Mouse (Mus musculus): ENCODE results near the gene Thsd4.

The Thsd4 gene

GRCm38 (mm10) chr9:60271940-60272339 lies 249.9 kb downstream of the Thsd4 start:
- no peak for DNase-seq (ENCODE audit: low read depth in 2 of 2, low spot score in 2 of 2)

GRCm38 (mm10) chr9:60269807-60270206 lies 252.0 kb downstream of the Thsd4 start:
- DNase-seq (ENCODE audit: low read depth in 2 of 2, low spot score in 2 of 2), result no peak

- DNase-seq (ENCODE audit: low read depth in 2 of 2, low spot score in 2 of 2), result no peak
These were observed 254.6 kb downstream of the Thsd4 start for GRCm38 (mm10) chr9:60267273-60267626.

GRCm38 (mm10) chr9:60266583-60267272 lies 255.1 kb downstream of the Thsd4 start:
- no peak for DNase-seq (ENCODE audit: low read depth in 2 of 2, low spot score in 2 of 2)

- no peak for DNase-seq (ENCODE audit: low read depth in 2 of 2, low spot score in 2 of 2)
These were observed 257.1 kb downstream of the Thsd4 start for GRCm38 (mm10) chr9:60264586-60265325.

- DNase-seq (ENCODE audit: low read depth in 2 of 2, low spot score in 2 of 2), result no peak
These were observed 259.2 kb downstream of the Thsd4 start for GRCm38 (mm10) chr9:60262515-60263140.

GRCm38 (mm10) chr9:60259626-60260025 lies 262.2 kb downstream of the Thsd4 start:
- DNase-seq (ENCODE audit: low read depth in 2 of 2, low spot score in 2 of 2), result no peak

- no peak for DNase-seq (ENCODE audit: low read depth in 2 of 2, low spot score in 2 of 2)
These were observed 270.1 kb downstream of the Thsd4 start for GRCm38 (mm10) chr9:60251765-60252164.

- no peak for DNase-seq (ENCODE audit: low read depth in 2 of 2, low spot score in 2 of 2)
These were observed 271.4 kb downstream of the Thsd4 start for GRCm38 (mm10) chr9:60250403-60250802.

GRCm38 (mm10) chr9:60247998-60248397 lies 273.8 kb downstream of the Thsd4 start:
- no peak for DNase-seq (ENCODE audit: low read depth in 2 of 2, low spot score in 2 of 2)

GRCm38 (mm10) chr9:60244943-60245342 lies 276.9 kb downstream of the Thsd4 start:
- DNase-seq (ENCODE audit: low read depth in 2 of 2, low spot score in 2 of 2), result peak in 1 of 2 experiments; percentile 15

GRCm38 (mm10) chr9:60243503-60243902 lies 278.3 kb downstream of the Thsd4 start:
- DNase-seq (ENCODE audit: low read depth in 2 of 2, low spot score in 2 of 2), result no peak

- no peak for DNase-seq (ENCODE audit: low read depth in 2 of 2, low spot score in 2 of 2)
These were observed 284.2 kb downstream of the Thsd4 start for GRCm38 (mm10) chr9:60237667-60238066.

- DNase-seq (ENCODE audit: low read depth in 2 of 2, low spot score in 2 of 2), result no peak
These were observed 285.7 kb downstream of the Thsd4 start for GRCm38 (mm10) chr9:60236155-60236554.

GRCm38 (mm10) chr9:60234233-60235115 lies 287.4 kb downstream of the Thsd4 start:
- no peak for DNase-seq (ENCODE audit: low read depth in 2 of 2, low spot score in 2 of 2)

GRCm38 (mm10) chr9:60231981-60232881 lies 289.6 kb downstream of the Thsd4 start:
- DNase-seq (ENCODE audit: low read depth in 2 of 2, low spot score in 2 of 2), result no peak

- no peak for DNase-seq (ENCODE audit: low read depth in 2 of 2, low spot score in 2 of 2)
These were observed 292.4 kb downstream of the Thsd4 start for GRCm38 (mm10) chr9:60229496-60229895.

- DNase-seq (ENCODE audit: low read depth in 2 of 2, low spot score in 2 of 2), result no peak
These were observed 294.1 kb downstream of the Thsd4 start for GRCm38 (mm10) chr9:60227727-60228126.

- DNase-seq (ENCODE audit: low read depth in 2 of 2, low spot score in 2 of 2), result no peak
These were observed 295.2 kb downstream of the Thsd4 start for GRCm38 (mm10) chr9:60226679-60227078.

- DNase-seq (ENCODE audit: low read depth in 2 of 2, low spot score in 2 of 2), result no peak
These were observed 295.7 kb downstream of the Thsd4 start for GRCm38 (mm10) chr9:60226155-60226554.

All from CD8-positive naive resting alpha-beta T cell, adult 2 months (primary cell).